Mouse (Mus musculus) layer of hippocampus, adult 8-10 months (tissue): ENCODE data around the gene Dusp18. TPM values are rescaled to one million over a fixed set of nuclear protein-coding genes. Genes with fewer than 3 reads are reported as not detected.

Experiments used
- DNase-seq, 2 experiments: peaks; one replicate each; pipeline ENCODE4 v3.0.0; 2022; ENCODE audit warnings: low spot score in 2 of 2
- total RNA-seq, 4 experiments: library from RNA; stranded (reverse); gene quantifications; 2 replicates each; pipeline ENCODE4 v1.2.4; 2022

Dusp18 gene
- 10 to 100 TPM; 19.1 to 26.7 (median 22.9) TPM for total RNA-seq

GRCm38 (mm10) chr11:3894406-3895281 is at the start of gene Dusp18, which contains the start of gene 4921536K21Rik:
Dusp18 (plus strand) TSS chr11:3895240.
4921536K21Rik (minus strand) TSS chr11:3895098.
- DNase-seq = peak; percentile 96 to 97

- DNase-seq = no peak
Observed at GRCm38 (mm10) chr11:3846351-3846750, 48.7 kb upstream of the Dusp18 start.

DNA sequence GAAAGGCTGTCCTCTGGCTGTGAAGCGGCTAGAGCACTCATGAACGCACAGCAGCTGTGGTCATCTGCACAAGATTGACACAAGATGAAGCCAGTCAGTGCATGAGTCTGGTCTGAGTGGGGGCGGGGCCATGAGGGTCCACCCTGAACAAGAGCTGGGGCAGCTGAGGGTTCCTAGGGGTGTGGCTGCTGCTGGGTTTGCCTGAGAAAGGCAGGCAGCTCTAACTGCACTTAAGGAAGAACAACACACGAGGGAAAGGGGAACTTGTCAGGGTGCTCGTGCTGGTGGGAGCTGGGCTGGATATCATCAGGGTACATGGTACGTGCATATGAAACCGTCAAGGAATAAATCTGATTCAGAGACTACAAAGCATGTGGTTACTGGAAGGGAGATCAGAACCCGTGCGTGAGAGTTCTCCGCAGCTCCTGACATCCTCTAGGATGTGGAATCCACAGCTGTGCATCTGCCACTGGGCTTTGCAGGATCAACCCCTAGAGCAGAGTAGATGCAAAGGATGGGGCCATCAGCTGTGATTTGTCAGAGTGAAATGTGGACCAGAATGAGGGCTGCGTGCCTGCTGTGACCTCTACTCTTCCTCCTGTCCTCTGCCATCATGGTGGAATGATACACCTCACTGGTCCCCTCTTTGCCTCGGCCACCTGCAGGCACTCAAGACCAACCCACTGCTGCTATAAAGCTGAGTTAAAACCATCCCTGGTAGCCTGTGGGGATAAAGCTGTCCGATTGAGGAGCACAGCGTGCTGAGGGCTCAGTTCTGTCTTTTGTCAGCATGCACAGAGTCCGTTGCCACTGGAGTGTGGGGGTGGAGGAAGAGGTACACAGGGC is 45.3 kb upstream of the Dusp18 start:
- DNase-seq = no peak

- peak in 1 of 2 experiments; percentile 47 for DNase-seq
Observed at GRCm38 (mm10) chr11:3850315-3850614, 44.8 kb upstream of the Dusp18 start.

DNA sequence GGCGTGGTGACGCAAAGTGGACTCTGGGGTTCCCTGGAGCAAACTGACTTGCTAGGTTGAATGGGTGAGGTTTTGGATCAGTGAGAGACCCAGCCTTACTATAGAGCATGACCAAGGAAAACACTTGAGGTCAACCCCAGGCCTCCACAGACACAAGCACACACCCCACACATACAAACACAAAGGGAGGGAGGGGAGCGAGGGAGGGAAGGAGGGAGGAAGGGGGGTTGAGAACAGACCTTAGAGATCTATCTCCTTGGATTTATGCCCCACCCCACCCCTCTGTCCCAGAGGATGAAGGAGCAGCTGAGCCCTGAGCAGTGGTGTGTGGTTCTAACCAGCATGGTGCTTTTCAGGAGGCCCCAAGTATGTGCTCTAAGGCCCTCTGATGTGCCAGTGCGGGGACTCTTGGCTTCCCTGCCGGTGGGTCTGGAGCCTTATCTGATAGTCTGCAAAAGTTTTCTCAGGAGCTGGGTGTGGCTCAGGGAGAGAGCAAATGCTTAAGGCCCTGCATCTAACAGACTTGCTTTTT is 44.2 kb upstream of the Dusp18 start:
- DNase-seq = no peak

GRCm38 (mm10) chr11:3851872-3852271 is 43.2 kb upstream of the Dusp18 start:
- no peak for DNase-seq

GRCm38 (mm10) chr11:3853031-3853430 is 42.0 kb upstream of the Dusp18 start:
- DNase-seq = no peak

- peak; percentile 85 to 88 for DNase-seq
Observed at GRCm38 (mm10) chr11:3853481-3854034, 41.5 kb upstream of the Dusp18 start.

DNA sequence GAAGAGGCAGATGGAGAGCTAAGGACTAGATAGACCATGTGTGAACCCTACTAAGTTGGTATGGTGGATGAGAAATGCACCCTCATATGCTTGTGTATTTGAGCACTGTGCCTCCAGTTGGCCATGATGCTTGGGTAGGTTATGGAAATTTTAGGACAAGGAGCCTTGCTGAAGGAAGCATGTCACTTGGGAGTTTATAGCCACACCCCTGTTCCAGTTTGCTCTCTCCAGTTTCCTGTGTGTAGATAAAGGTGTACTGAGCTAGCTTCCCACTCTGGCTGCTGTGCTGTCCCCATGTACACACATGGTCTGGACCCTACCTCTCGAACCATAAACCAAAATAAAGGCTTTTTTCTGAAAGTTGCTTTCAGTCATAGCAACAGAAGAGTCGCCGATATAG is 40.9 kb upstream of the Dusp18 start:
- DNase-seq = no peak

DNA sequence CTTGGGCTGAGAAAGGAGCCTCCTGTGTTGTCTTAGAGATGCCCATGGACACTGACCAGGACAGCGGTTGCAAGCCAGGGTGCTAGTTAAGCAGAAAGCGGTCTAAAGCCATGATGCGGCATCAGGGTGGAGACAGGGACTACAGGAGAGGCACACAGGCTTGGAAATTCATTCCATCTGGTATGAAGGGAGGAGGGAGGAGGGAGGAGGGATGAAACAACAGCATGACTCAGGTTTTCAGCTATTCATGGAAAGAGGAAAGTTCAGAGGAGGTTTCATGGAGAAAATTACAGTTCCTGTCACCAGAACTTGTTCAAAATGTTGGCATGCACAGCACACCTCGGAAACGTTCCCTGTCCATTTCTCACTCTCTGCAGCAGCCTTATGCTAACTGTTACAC is 39.2 kb upstream of the Dusp18 start:
- no peak for DNase-seq

DNA sequence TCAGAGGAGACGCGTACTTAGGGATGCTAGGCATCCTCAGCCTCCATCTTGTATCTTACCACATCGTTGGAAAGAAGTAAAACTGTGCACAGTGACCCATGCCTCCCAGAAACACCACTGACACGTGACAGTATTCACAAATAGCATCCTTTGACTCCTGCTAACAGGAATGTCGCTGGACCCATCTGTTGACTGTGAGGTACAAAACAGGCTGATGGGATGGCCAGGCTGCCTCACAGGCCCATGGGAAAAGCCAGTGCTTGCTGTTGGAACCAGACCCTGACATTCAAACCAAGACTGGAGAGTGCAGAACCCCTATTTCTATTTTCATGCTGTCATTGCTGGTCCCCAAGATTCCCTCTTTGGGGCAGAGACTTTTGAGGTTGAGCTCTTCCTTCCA is 37.1 kb upstream of the Dusp18 start:
- DNase-seq = no peak

- no peak for DNase-seq
Observed at GRCm38 (mm10) chr11:3859778-3860177, 35.3 kb upstream of the Dusp18 start.

DNA sequence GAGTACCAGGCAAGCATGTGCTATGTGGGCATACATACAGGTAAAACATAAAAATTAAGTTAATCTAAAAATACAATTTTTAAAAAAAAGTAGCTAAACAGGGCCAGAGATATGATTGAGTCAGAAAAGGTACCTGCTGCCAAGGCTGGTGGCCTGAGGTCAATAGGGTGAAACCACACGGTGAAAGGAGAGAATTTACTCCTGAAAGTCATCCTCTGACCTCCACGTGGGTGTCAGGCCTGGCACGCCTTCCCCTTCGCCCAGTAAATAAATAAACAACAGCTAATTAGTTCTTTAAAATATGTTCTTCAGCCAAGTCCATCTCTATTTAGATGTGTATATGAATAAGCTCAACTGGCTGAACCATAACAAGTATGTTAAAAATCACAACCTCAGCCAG is 34.7 kb upstream of the Dusp18 start:
- no peak for DNase-seq

DNA sequence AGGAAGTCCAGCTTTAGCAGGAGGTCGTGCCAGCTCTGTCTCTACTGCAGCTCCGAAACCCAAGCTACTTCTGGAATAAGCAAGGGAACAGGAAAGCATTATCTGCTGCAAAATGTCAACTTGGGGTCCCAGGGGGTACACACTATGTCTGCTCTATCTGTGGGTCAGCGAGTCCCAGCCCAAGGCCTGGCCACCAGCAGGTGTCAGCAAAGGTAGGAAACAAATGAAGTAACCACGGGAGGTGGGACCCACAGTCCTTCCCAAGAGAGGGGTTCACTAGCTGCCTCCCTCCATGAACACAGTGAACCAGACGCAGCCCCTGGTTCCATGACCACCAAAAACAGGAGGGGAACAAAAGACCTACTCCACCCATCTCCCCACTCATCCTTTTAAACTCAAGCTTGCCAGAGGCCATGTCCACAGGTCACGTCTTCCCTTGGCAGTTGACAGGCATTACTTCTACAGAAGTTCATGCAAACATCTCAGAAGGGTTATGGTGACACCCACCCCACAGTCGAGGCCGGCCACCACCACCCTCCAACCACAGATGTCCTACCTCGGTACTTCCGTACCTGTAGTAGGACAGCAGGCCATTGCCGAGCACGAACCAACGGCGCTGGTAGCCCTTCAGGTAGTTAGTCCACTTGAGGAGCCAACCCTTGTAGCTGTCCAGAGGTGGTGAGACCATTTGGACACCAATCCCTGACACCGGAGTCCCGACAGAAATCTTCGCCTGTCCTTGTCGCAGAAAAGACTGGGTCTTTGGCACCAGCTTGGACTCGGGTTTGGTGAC is 32.2 kb upstream of the Dusp18 start:
- no peak for DNase-seq

DNA sequence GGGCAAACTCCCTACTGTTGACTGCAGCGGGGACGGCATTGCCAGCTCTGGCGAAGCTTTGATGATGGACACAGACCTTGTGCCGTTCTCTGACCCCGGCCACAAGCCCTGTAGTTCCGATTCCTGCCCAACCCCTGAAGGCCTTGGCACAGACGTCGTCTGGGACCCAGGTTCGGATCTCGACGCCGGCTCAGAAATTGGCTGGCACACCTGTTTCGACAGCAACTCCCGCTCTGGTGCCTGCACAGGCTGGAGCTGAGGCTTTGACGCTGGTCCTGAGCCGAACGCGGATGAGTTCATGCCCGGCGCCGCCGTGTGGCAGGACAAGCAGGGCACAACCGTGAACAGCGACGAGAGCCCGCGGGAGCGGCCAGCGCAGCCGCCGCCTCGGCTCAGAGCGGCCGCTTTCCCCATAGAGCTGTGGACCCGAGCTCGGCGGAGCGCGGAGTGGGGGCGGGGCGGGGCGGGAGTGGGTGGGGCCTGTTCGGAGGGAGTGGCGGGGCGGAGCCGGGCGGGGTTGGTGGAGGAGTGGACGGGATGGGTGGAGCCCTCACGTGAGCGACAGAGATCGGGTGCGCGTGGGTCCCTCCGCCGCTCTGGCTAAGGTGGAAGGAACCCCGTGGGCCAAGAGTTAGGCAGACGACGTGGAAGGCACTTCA is 31.5 kb upstream of the Dusp18 start, which contains the start of gene Osbp2:
Gene Osbp2 (minus strand): TSS at position 450 of the 659 bp plus-strand sequence.
- DNase-seq = peak; percentile 69 to 72

DNA sequence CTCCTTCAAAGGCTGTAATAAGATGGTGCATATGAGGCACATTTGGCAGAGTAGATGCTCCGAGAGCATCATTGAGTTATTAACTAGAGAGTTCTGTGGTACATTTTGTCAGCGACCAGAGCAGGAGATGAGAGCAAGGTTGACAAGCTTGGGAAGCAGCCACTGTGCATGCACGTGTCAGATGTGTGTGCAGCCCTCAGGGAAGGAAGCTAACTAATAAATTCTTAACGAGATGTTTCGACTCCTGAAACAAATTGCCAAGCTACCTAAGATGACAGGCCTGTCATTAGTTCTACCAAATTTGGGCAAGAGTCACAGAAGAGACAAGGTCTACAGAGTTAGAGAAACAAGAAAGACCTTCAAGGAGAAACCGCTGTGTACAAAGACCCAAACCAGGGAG is 30.7 kb upstream of the Dusp18 start:
- no peak for DNase-seq

DNA sequence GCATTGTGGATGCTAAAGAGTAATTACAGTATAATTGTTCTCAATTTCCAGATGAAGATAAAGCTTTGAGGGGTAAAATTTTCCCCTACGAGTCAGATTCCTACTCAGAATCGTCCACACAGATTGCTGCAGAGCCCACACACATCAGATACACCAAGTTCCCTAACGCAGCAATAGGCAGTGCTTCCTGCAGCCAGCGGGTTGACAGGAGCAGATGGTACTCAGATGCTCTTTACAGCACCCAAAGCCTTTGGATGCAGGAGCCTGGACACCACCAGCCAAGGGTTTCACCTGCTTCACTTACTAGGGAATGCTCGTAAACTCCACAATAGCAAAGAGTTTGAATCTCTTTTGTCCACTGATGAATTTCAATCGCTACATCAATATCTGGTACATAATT is 18.6 kb upstream of the Dusp18 start:
- DNase-seq = peak in 1 of 2 experiments; percentile 49

DNA sequence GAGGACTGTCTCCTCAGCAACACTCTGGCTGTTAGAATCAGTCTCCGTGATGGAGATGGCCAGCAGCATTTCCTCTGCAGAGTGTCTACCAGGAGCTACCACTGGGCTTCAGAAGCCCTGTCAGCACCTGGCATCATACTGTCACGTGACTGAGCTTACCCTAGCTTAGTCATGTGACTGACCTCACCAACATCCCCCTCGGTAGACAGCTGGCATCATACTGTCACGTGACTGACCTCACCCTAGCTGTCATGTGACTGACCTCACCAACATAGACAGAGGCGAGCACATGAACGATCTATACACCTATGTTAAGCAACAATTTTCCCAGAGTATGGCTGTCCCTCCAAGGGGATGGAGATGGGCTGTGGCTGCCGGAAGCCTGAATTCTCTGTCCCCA is 16.4 kb upstream of the Dusp18 start:
- no peak for DNase-seq

DNA sequence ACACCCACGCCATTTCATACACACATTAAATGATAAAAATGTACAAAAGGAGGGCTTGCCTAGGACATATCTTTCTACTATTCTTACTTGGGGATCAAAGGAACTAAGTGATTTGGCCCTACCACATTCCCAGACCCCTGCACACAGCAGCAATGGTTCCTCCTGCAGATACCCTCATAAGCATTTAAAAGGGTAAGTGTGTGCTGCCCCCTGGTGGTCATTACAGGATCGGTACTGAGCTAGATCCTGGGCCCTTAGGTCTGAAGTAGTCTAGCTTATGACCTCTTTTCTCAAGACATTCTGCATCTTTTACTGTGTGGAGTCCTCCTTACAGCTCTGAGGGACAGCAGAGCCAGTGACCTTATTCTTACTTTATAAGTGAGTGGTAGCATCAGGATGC is 15.2 kb upstream of the Dusp18 start:
- peak; percentile 61 to 87 for DNase-seq

- DNase-seq = no peak
Observed at GRCm38 (mm10) chr11:3883711-3884110, 11.3 kb upstream of the Dusp18 start.
